Mouse (Mus musculus) mouse trophoblast stem cell (cell line): ENCODE results near the gene Tmem268.

Experiments used
- in situ Hi-C, 2 experiments: fragments of 300-500 bp; cut with MseI, MboI; formaldehyde crosslinking; loops; 2 replicates in 1 of 2; 3 replicates in 1 of 2; pipeline ENCODE4 v1.15.1; 2025

Gene Tmem268

GRCm38 (mm10) chr4:63558407-63559081, at the start of gene Tmem268:
Gene Tmem268, plus strand, starts transcription at chr4:63558781.
- in situ Hi-C loops: no loop called here

GRCm38 (mm10) chr4:63512921-63513320, 45.7 kb upstream of the Tmem268 start:
- in situ Hi-C loops: no loop called here

DNA sequence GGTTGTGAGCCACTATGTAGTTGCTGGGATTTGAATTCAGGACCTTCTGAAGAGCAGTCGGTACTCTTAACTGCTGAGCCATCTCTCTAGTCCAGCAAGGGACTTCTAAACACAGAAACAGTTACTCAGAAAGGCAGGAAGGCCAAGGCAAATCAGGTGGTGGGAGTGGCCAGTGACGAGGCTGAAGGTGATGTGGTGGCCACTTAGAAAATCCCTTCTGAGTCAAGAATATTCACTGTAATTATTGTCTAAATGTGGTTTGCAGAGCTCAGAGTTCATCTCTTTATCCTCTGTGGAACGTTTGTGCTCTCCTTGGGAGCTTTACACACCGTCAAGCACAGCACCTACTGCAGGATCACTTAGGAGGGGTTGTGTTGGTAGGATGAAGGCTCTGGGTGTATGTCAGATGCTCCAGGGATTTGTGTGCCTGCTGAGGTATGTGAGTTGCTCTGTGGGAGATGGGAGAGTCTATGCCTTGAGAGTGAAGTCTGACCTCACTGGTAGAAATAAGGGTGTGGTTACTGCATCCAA, 44.1 kb upstream of the Tmem268 start:
- in situ Hi-C loops: no loop called here

DNA sequence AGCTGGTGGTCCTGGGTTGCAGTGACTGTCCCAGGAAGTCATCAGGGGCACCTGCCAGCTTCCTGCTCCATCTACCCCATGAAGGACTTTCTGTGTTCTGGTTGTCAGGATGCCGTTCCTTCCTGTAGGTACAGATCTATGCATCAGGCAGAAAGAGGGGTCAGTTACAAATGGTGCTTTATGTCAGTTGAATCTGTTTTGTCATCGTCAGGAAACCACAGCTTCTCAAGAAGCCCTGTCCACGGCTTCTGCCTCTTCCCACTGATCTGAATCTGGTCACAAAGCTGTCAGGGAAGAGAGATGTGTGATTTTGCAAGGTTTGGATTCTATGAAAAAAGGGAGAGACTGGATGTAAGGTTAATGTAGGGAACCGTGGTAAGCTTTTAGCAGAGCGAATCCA, 43.6 kb upstream of the Tmem268 start:
- in situ Hi-C loops: no loop called here

GRCm38 (mm10) chr4:63521813-63522419, 36.7 kb upstream of the Tmem268 start:
- in situ Hi-C loops: no loop called here

GRCm38 (mm10) chr4:63525514-63525913, 33.1 kb upstream of the Tmem268 start:
- in situ Hi-C loops: no loop called here

DNA sequence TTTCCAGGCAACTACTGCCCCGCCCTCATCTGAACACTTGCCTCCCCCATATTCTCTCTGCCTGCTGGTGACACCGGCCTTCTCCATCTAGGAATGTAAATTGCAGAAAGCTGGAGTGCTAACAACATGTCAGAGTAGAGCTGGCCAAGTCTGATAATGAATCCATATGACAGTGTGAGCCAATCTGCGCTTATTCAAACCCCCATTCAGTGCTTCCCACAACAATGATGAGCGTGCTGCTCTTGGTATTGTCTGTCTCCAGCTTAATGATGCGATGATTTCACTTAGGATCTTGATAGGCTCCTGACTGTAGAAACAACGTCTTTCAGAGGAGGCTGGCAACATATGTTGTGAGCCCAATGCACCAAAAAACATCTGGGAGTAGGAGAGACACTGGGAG, 29.6 kb upstream of the Tmem268 start:
- in situ Hi-C loops: no loop called here

DNA sequence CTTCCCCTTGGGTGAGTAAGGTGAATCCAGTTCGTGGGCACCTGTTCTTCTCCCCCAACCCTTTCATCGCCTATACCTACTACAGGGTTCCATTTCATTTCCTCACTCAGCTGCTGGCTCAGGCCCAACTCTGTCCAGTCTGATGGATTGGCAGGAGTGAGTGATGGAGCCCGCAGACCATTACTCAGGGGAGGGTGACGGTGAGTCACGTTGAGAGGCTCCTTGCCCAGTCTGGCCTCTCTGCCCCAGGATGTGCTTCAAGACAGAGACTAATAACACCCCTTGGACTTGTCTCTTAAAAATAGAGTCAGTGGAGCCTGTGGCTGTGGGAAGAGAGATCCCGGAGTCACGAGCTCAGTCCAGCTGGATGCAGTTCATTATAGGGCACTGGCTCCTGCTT, 28.2 kb upstream of the Tmem268 start:
- in situ Hi-C loops: no loop called here

DNA sequence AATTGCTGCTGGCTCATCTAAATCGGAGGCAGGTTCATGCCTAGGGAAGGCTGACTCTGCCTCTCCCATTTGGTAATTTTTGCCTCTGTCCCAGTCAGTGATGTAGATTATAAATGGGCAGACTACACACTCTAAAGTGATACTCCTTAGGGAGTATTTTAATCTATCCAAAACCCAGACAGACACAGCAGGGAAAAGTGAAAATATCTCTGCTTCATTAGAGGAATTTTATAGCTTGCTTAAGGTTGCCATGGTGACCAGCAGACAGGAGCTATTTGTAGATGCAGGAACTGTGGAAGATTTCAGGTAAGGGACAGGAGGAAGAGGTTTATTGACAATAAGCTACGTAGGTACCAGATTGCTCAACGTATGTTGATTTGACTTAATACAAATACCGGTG, 21.0 kb upstream of the Tmem268 start:
- in situ Hi-C loops: no loop called here

DNA sequence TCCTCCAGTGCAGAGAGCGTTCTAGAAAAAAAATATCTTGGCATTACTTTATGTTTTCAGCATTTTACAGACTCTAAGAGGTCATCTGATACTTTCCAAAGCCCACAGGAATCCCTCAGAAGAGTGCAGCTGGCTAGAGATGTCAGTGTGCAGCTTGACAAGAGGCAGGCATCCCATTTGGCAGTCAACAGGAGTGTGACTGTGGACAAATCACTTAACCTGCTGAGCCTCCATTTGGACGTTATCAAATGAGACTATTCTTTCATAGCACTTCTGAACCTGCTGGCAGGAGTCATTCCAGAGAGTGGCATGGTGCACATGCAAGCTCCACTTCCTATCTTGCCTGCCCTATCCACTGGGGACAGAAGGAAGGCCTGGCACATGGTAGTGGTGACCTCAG, 16.4 kb upstream of the Tmem268 start:
- in situ Hi-C loops: no loop called here

- in situ Hi-C loops: no loop called here
Measured at GRCm38 (mm10) chr4:63543746-63544493, 14.7 kb upstream of the Tmem268 start.

DNA sequence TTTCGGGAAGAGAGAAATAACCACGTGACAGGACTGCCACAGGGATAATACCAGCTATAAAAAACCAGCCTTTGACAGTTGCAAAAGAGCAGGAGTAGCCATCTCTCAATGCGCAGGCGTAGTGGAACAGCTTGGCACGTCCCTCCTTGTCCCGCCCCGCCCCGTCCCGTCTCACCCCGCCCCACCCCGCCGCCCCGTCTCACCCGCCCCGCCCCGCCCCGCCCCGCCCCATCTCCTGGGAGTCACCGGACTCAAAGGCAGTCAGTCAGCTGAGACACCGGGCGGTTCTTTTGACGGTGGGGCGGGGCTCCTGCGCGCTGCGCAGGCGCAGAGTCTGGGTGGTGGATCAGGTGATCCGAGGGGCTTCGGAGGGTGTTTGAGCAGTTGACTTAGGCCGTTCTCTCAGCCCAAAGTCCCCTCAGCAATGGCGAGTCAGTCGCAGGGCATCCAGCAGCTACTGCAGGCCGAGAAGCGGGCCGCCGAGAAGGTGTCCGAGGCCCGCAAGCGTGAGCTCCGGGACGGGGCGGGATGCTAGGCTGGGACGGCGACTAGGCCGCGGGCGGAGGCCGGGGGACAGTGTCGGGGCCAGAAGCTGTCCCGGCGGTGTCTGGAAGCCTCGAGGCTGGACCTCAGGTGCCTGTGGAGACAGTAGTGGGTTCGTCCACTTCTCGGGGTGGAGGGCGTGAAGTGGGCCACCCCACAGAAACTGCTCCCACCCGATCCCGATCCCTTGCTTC, 13.9 kb upstream of the Tmem268 start, which contains the start of gene Atp6v1g1:
Gene Atp6v1g1 (plus strand): TSS at position 279 of the 737 bp plus-strand sequence.
- in situ Hi-C loops: no loop called here

DNA sequence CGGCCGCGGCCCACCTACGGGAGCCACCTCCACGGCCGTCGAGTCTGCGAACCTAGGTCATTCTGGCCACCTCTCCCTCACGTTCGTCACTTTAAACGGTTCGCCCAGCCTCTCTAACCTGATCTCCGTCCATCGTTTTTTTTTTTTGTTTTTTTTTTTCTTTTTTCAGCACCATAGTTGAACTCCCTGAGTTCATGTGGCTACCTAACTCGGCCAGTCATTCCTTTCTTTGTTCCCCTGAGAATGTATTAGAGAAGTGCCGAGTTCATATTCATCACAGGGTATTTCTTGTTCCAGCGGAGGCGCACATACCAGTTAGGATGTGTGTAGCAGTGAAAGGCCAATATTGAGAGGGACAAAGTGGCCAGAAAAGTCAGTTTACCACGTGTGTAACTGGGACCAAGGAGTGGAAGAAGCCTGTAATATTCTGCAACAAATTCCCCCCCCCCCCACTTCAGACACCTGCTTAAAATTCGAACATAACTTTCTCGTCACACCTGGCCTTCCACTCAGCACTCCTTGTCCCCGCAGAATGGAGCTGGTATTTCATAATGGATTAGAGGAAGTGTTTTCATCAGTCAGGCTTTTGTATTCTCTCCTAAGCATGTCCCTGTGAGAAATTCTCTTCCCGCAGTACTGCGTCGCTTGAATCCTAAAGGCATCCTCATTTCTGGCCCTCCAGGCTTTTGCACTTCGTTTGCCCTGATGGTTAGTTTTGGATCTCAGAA, 13.2 kb upstream of the Tmem268 start:
- in situ Hi-C loops: no loop called here

- in situ Hi-C loops: no loop called here
Measured at GRCm38 (mm10) chr4:63546441-63547055, 12.0 kb upstream of the Tmem268 start.

- in situ Hi-C loops: no loop called here
Measured at GRCm38 (mm10) chr4:63547799-63548198, 10.8 kb upstream of the Tmem268 start.

GRCm38 (mm10) chr4:63548491-63548890, 10.1 kb upstream of the Tmem268 start:
- in situ Hi-C loops: no loop called here

DNA sequence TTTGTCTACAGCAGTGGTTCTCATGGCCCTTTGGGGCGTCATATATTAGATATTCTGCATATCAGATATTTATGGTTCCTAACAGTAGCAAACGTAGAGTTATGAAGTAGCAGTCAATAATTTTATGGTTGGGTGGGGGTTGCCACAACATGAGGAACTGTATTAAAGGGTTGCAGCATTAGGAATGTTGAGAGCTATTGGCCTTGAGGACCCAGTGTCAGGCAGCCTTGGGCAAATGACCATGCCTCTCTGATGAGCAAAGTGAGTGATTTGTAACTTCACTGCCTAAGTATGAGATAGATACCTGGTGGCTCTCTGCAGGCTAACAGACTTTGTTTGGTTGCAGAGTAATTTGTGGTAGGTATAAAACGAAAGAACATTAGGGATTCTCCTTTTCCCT, 7.7 kb upstream of the Tmem268 start:
- in situ Hi-C loops: no loop called here

DNA sequence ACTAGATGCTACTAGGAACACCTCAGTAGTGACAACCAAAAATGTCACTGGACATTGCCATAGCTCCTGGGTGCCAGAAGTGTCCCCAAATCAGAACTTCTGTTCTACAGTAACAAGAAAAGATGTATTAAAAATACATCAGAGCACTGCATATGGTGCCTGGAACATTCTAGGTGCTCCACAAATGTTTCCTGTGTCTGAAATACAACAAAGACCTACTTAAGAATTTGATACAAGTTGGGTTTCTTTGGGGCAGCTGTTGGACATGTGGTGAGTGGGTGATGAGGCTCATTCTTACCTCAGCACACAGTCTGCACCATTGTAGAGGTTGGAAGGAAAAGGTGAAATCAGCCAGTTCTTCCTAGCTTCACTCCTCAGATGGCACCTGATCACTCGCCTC, 5.7 kb upstream of the Tmem268 start:
- in situ Hi-C loops: no loop called here

DNA sequence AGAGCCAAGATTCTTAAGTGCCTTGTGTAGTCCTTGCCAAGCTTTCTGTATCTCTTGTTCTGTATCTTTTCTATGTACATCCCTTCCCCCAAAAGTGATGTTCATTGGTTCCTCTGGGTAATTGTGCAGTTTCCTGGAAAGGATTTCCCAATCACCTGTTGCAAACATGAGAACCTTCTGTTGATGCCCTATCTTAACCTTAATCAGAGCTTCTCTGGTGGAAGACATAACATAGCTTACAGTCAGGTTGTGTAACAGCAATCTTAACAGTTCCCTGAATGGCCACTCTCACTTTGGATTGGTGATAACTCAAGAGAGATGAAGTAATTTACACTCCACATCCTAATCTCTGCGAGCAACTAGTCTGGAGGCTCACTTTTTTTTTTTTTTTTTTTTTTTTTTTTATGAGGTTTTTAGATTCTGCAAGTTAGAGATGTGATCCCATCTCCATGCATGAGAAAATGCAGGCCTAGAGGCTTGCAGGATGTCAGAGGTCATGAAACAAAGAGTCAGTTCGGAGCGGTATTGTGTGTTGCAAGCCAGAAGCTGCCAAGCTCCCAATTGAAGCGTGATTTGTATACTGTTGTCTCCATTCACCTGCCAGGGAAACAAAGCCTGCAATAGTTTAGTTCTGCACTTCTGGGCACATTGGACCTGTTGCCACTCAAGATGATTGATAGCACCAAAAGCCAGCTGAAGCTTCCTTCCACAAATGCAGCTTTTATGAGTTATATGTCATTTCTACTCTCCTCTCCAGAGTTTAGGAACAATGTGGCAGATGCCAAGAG, 4.6 kb upstream of the Tmem268 start:
- in situ Hi-C loops: no loop called here

- in situ Hi-C loops: no loop called here
Measured at GRCm38 (mm10) chr4:63554616-63555015, 4.0 kb upstream of the Tmem268 start.
